Mouse (Mus musculus) urinary bladder, adult 2 months (tissue): ENCODE measurements around the gene Fhit. TPM values are rescaled to one million over a fixed set of nuclear protein-coding genes. Genes with fewer than 3 reads are reported as not detected.
A peak's percentile ranks its signal among the peaks of the same experiment; 100 is the strongest.
"Not testable (repeated sequence)": the region's sequence is repeated elsewhere in the genome, so short reads cannot be mapped to it uniquely, and the experiment has no call there.

Experiments used
- DNase-seq: peaks from one replicate; pipeline ENCODE4 v3.0.0; 2022; ENCODE audit warnings: low spot score
- polyA plus RNA-seq: library from polyadenylated mRNA; depleted of rRNA; stranded (reverse); fragments of >200 nt; gene quantifications from 2 replicates; pipeline ENCODE4 v1.2.3, GENCODE M21; 2012; rRNA removed

Gene Fhit
- polyA plus RNA-seq: 7.3 and 9.1 TPM in 2 replicates

- DNase-seq: peak; percentile 72
Observed at GRCm38 (mm10) chr14:11161751-11162231, at the start of gene Fhit. Fhit (minus strand) TSS chr14:11162035.

- no peak for DNase-seq
Observed at GRCm38 (mm10) chr14:11206786-11207185, 45.0 kb upstream of the Fhit start.

- peak; percentile 31 for DNase-seq
Observed at GRCm38 (mm10) chr14:11160806-11161450, 907 bp downstream of the Fhit start.

GRCm38 (mm10) chr14:11159641-11160040 lies 2.2 kb downstream of the Fhit start:
- DNase-seq: no peak

- no peak for DNase-seq
Observed at GRCm38 (mm10) chr14:11159021-11159420, 2.8 kb downstream of the Fhit start.

GRCm38 (mm10) chr14:11157741-11158140 lies 4.1 kb downstream of the Fhit start:
- DNase-seq: no peak

- DNase-seq: no peak
Observed at GRCm38 (mm10) chr14:11151634-11152321, 10.1 kb downstream of the Fhit start.

GRCm38 (mm10) chr14:11133787-11134735 lies 27.8 kb downstream of the Fhit start:
- no peak for DNase-seq

GRCm38 (mm10) chr14:11132637-11133474 lies 29.0 kb downstream of the Fhit start:
- DNase-seq: no peak

GRCm38 (mm10) chr14:11125096-11125495 lies 36.7 kb downstream of the Fhit start:
- DNase-seq: no peak

- DNase-seq: no peak
Observed at GRCm38 (mm10) chr14:11119076-11119475, 42.8 kb downstream of the Fhit start.

GRCm38 (mm10) chr14:11085596-11085995 lies 76.2 kb downstream of the Fhit start:
- no peak for DNase-seq

GRCm38 (mm10) chr14:11083946-11084345 lies 77.9 kb downstream of the Fhit start:
- DNase-seq: no peak

- no peak for DNase-seq
Observed at GRCm38 (mm10) chr14:11083462-11083861, 78.4 kb downstream of the Fhit start.

GRCm38 (mm10) chr14:11063594-11063993 lies 98.2 kb downstream of the Fhit start:
- DNase-seq: no peak

- no peak for DNase-seq
Observed at GRCm38 (mm10) chr14:11060221-11060620, 101.6 kb downstream of the Fhit start.

- not testable (repeated sequence) for DNase-seq
Observed at GRCm38 (mm10) chr14:11039503-11040300, 122.1 kb downstream of the Fhit start.

- DNase-seq: no peak
Observed at GRCm38 (mm10) chr14:11021391-11021790, 140.4 kb downstream of the Fhit start.

GRCm38 (mm10) chr14:10978651-10979050 lies 183.2 kb downstream of the Fhit start:
- no peak for DNase-seq

- DNase-seq: no peak
Observed at GRCm38 (mm10) chr14:10941647-10942046, 220.2 kb downstream of the Fhit start.
